Mouse (Mus musculus) C2C12 (cell line): Measurements from ENCODE around the gene Gtf3c5. TPM values are rescaled to one million over a fixed set of nuclear protein-coding genes. Genes with fewer than 3 reads are reported as not detected.

Source experiments
- H3K27me3 ChIP-seq: one replicate; pipeline ENCODE4 v1.6.1; 2011; ENCODE audit not compliant: control insufficient read depth, insufficient read depth, insufficient read length
- H3K36me3 ChIP-seq: one replicate; pipeline ENCODE4 v1.6.1; 2011; ENCODE audit not compliant: control insufficient read depth, insufficient read depth
- H3K4me3 ChIP-seq: one replicate; pipeline ENCODE4 v1.5.1; 2011; ENCODE audit warnings: mild to moderate bottlenecking, control low read depth; ENCODE audit not compliant: poor library complexity, insufficient read depth, severe bottlenecking
- H3K79me2 ChIP-seq: one replicate; pipeline ENCODE4 v1.6.1; 2011; ENCODE audit not compliant: control insufficient read depth, insufficient read depth
- H3K79me3 ChIP-seq: one replicate; pipeline ENCODE4 v1.6.1; 2011; ENCODE audit warnings: low read depth, control low read depth
- H3ac ChIP-seq: one replicate; pipeline ENCODE3; 2011; ENCODE audit warnings: low read depth; ENCODE audit not compliant: control insufficient read depth, insufficient read length
- CEBPB ChIP-seq: IDR thresholded peaks from one replicate; pipeline ENCODE4 v1.6.1; 2011; ENCODE audit warnings: low read depth, mild to moderate bottlenecking, control low read depth, moderate library complexity
- CTCF ChIP-seq: IDR thresholded peaks from one replicate; pipeline ENCODE4 v1.5.1; 2011; ENCODE audit not compliant: control insufficient read depth, insufficient read depth, insufficient read length
- FOSL1 ChIP-seq: IDR thresholded peaks from one replicate; pipeline ENCODE4 v1.8.0; 2011; ENCODE audit warnings: mild to moderate bottlenecking, low read length; ENCODE audit not compliant: poor library complexity, insufficient read depth, severe bottlenecking
- MAX ChIP-seq: IDR thresholded peaks from one replicate; pipeline ENCODE4 v1.6.1; 2011; ENCODE audit warnings: mild to moderate bottlenecking, control low read depth
- MYOD1 ChIP-seq: IDR thresholded peaks from one replicate; pipeline ENCODE4 v1.6.1; 2011; ENCODE audit warnings: low read depth; ENCODE audit not compliant: control insufficient read depth, insufficient read length
- MYOG ChIP-seq: IDR thresholded peaks from one replicate; pipeline ENCODE4 v1.6.1; 2011; ENCODE audit not compliant: control insufficient read depth, insufficient read length; ENCODE audit errors: extremely low read depth
- USF1 ChIP-seq: IDR thresholded peaks from one replicate; pipeline ENCODE4 v1.6.1; 2011; ENCODE audit warnings: low read depth, mild to moderate bottlenecking, control low read depth, moderate library complexity
- polyA plus RNA-seq: library from polyadenylated mRNA; unstranded; fragments of >200 nt; fragmentation: generic; extraction: Trizol; gene quantifications from one replicate; pipeline ENCODE4 v1.2.1, GENCODE M21; 2012; ENCODE audit warnings: missing spikeins

Gtf3c5 gene
- polyA plus RNA-seq, 1 experiment, result 28.1 TPM

GRCm38 (mm10) chr2:28607341-28608165 lies 24.0 kb upstream of the Gtf3c5 start:
- TF ChIP-seq USF1, result no peak
- no peak for TF ChIP-seq MYOG
- TF ChIP-seq MYOD1, result no peak
- TF ChIP-seq FOSL1, result no peak
- no peak for TF ChIP-seq MAX
- TF ChIP-seq CTCF, result no peak
- TF ChIP-seq CEBPB, result no peak
- Histone ChIP-seq H3K27me3 (no peaks in the 10 kb centered on the region), H3K4me3 (no peak overlapping the region), H3K79me2 (no peaks in the 10 kb centered on the region), H3K79me3 (no peaks in the 10 kb centered on the region), H3ac (no peak overlapping the region), H3K36me3 (no peaks in the 10 kb centered on the region)

- TF ChIP-seq CTCF, result no peak
- no peak for TF ChIP-seq MYOD1
- no peak for TF ChIP-seq MAX
- no peak for TF ChIP-seq MYOG
- no peak for TF ChIP-seq USF1
- no peak for TF ChIP-seq CEBPB
- no peak for TF ChIP-seq FOSL1
- Histone ChIP-seq H3K27me3 (no peaks in the 10 kb centered on the region), H3ac (no peak overlapping the region), H3K79me3 (no peaks in the 10 kb centered on the region), H3K4me3 (no peak overlapping the region), H3K36me3 (no peaks in the 10 kb centered on the region), H3K79me2 (no peaks in the 10 kb centered on the region)
Measured at GRCm38 (mm10) chr2:28606601-28607340, 23.2 kb upstream of the Gtf3c5 start.

DNA sequence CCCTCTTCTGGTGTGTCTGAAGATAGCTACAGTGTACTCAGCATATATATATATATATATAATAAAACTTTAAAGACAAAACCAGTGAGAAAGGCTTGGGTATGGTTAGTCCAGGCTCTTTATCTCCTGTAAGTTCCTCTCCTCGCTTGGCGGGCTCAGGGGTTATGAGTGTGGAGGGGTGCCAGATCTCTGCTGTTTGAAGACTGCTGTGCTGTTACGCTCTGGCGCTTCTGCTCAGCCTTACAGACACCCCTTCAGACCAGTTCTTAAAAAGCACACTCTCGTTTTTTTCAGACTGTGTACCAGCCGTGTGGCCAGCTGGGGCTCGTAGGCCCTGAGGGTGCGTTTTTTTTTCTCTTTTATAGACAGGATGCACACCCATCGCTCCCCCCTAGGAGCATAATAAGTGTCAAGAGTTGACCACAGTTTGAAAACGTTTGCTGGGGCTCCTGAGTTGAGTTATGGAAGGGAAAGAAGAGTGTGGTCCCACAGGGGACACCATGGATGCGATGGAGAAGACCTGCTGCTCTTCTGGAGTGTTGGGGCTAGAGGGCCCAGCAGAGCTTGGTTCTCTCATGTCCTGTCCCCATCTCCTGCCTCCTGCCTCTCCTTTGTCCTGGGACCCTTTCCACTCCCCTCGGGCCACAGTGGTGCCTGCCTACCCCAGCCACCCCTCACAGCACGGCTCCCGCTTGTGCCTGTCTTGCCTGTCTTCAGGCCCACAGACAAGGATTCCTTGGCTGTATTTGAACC lies 22.4 kb upstream of the Gtf3c5 start:
- Histone ChIP-seq H3ac (no peak overlapping the region), H3K4me3 (no peak overlapping the region), H3K79me2 (no peaks in the 10 kb centered on the region), H3K79me3 (no peaks in the 10 kb centered on the region), H3K27me3 (no peaks in the 10 kb centered on the region), H3K36me3 (no peaks in the 10 kb centered on the region)
- TF ChIP-seq CEBPB, result no peak
- no peak for TF ChIP-seq MYOD1
- TF ChIP-seq FOSL1, result no peak
- TF ChIP-seq CTCF, result no peak
- no peak for TF ChIP-seq MYOG
- no peak for TF ChIP-seq MAX
- no peak for TF ChIP-seq USF1

DNA sequence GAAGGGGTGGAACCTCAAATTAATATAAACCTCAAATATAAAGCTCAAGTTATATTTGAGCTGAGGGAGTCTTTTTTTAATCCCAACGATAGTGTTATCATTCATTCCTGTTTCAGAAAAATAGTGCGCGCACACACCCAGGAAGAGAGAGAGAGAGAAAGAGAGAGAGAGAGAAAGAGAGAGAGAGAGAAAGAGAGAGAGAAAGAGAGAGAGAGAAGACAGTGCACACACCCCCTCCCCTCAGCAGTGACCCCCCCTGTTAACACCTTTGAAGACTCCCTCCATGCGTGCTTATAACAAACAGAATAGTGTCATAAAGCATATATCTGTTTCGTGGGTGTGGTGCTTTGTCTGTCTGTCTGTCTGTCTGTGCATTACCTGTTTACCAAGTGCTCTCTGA lies 20.0 kb upstream of the Gtf3c5 start:
- no peak overlapping the region for H3K4me3 ChIP-seq
- H3ac ChIP-seq, result no peak overlapping the region
- no peaks in the 10 kb centered on the region for H3K36me3 ChIP-seq
- no peaks in the 10 kb centered on the region for H3K79me2 ChIP-seq
- no peaks in the 10 kb centered on the region for H3K27me3 ChIP-seq
- H3K79me3 ChIP-seq, result no peaks in the 10 kb centered on the region
- TF ChIP-seq FOSL1 (no peak), MYOG (no peak), CTCF (no peak), MYOD1 (no peak), USF1 (no peak), MAX (no peak), CEBPB (no peak)

DNA sequence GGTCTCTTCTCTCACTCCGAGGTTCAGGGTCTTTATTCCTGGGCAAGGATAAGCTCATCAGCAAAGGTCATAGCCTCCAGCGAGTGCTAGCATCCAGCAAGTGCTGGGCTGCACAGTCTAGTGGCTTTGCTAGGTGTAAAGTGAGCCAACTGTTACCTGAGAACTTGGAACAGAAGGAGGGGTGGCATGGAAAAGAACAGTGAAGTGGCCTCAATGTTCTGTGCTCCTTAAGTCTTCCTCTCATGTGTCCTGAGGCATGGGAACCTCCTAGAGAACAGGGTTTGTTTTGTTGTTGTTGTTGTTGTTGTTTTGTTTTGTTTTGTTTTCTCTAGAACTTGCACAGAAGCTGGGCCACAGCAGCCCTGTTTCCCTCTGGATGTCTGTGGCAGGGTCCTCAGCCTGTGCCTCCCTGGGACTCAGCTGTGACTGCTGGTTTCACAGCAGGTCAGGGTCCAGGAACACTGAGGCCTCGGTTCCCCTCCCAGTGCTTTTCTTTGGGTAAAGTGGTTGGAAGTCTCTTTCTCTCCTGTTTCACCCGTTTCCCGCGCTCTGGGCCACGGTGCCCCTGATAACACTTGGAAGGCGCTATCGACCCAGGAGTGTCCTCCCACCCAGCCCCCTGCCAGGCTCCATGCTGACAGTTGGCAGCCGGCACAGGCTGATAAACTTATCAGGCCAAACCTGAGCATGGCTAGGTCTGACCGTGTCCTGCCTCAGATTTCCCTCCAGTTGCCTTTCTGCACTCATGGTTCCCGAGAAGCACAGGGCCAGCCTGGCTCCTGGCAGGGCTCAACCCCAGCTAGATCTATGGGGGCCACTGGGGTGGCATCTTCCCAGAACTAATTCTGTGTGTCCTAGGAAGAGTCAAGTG lies 18.4 kb upstream of the Gtf3c5 start:
- Histone ChIP-seq H3K27me3 (no peaks in the 10 kb centered on the region), H3K36me3 (no peaks in the 10 kb centered on the region), H3K79me3 (no peaks in the 10 kb centered on the region), H3K79me2 (no peaks in the 10 kb centered on the region), H3ac (no peak overlapping the region), H3K4me3 (no peak overlapping the region)
- TF ChIP-seq CEBPB, result no peak
- no peak for TF ChIP-seq CTCF
- TF ChIP-seq FOSL1, result no peak
- no peak for TF ChIP-seq USF1
- no peak for TF ChIP-seq MAX
- no peak for TF ChIP-seq MYOD1
- no peak for TF ChIP-seq MYOG
